Mouse (Mus musculus) heart, adult 9 months (tissue): ENCODE results near the gene Ier3.
"Not testable (repeated sequence)": the region's sequence is repeated elsewhere in the genome, so short reads cannot be mapped to it uniquely, and the experiment has no call there.

Experiments
- DNase-seq, 2 experiments: peaks; one replicate each; pipeline ENCODE4 v3.0.0; 2022; ENCODE audit warnings: low spot score in 2 of 2

Ier3 gene

GRCm38 (mm10) chr17:35835424-35836140 is 14.1 kb downstream of the Ier3 start:
- no peak for DNase-seq

GRCm38 (mm10) chr17:35836178-35836965 is 14.9 kb downstream of the Ier3 start:
- DNase-seq = peak; percentile 76 to 87

- peak; percentile 87 to 88 for DNase-seq
Observed at GRCm38 (mm10) chr17:35836991-35837422, 15.5 kb downstream of the Ier3 start.

GRCm38 (mm10) chr17:35837487-35837886 is 16.0 kb downstream of the Ier3 start:
- DNase-seq = peak; percentile 47 to 59

GRCm38 (mm10) chr17:35838122-35838544 is 16.6 kb downstream of the Ier3 start, which contains the start of gene Tubb5:
Gene Tubb5, minus strand, starts transcription at chr17:35838306.
- peak; percentile 97 for DNase-seq

- no peak for DNase-seq
Observed at GRCm38 (mm10) chr17:35838570-35838969, 17.1 kb downstream of the Ier3 start.

GRCm38 (mm10) chr17:35839002-35839401 is 17.5 kb downstream of the Ier3 start:
- not testable (repeated sequence) for DNase-seq

- DNase-seq = no peak
Observed at GRCm38 (mm10) chr17:35840561-35840960, 19.1 kb downstream of the Ier3 start.

- peak; percentile 99 to 100 for DNase-seq
Observed at GRCm38 (mm10) chr17:35841076-35841950, 19.8 kb downstream of the Ier3 start, which contains the start of gene Mdc1. Gene Mdc1, plus strand, starts transcription at chr17:35841515.

- no peak for DNase-seq
Observed at GRCm38 (mm10) chr17:35842006-35842405, 20.5 kb downstream of the Ier3 start.

GRCm38 (mm10) chr17:35843514-35843913 is 22.0 kb downstream of the Ier3 start:
- DNase-seq = no peak

GRCm38 (mm10) chr17:35848112-35848511 is 26.6 kb downstream of the Ier3 start:
- no peak for DNase-seq

- no peak for DNase-seq
Observed at GRCm38 (mm10) chr17:35850974-35851373, 29.5 kb downstream of the Ier3 start.

- no peak for DNase-seq
Observed at GRCm38 (mm10) chr17:35859371-35859770, 37.9 kb downstream of the Ier3 start.

GRCm38 (mm10) chr17:35859835-35860234 is 38.4 kb downstream of the Ier3 start:
- DNase-seq = no peak

GRCm38 (mm10) chr17:35860831-35861197 is 39.3 kb downstream of the Ier3 start:
- DNase-seq = no peak

- DNase-seq = peak; percentile 92 to 94
Observed at GRCm38 (mm10) chr17:35861198-35861857, 39.8 kb downstream of the Ier3 start, which contains the start of gene Nrm. Gene Nrm, plus strand, starts transcription at chr17:35861318.

- no peak for DNase-seq
Observed at GRCm38 (mm10) chr17:35864832-35865353, 43.4 kb downstream of the Ier3 start.

- peak; percentile 87 to 92 for DNase-seq
Observed at GRCm38 (mm10) chr17:35865481-35866280, 44.2 kb downstream of the Ier3 start, which contains the start of gene Ppp1r18. Gene Ppp1r18, plus strand, starts transcription at chr17:35865593.

- peak; percentile 86 to 91 for DNase-seq
Observed at GRCm38 (mm10) chr17:35866281-35866831, 44.9 kb downstream of the Ier3 start.
